Mouse (Mus musculus) spleen, postnatal 36 days (tissue): ENCODE data around the gene Nin.

ENCODE experiments used
- DNase-seq, 2 experiments: peaks; one replicate each; pipeline ENCODE4 v3.0.0; 2022; ENCODE audit warnings: low spot score in 2 of 2, mixed read lengths in 1 of 2

The Nin gene

GRCm38 (mm10) chr12:70015936-70016335, 97.6 kb downstream of the Nin start:
- no peak for DNase-seq

- no peak for DNase-seq
Measured at GRCm38 (mm10) chr12:70011681-70012080, 101.8 kb downstream of the Nin start.

DNA sequence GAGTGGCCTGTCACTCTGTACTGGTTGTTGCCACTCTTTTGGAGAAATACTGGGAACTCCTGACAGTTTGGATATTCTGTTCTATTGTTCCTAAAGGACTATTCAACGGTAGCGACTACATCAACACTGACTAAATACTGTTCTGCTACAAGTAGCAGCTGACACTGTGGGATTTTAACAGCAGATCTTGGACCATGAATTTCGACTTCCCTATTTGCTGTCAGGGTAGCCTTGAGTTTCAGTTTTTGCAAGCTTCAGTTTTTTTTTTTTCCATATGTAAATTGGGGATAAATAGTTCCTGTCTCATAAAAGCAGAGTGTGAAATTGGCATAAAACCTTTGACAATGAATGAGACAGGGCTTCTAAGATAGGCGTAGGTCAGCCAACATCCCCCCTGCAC, 103.2 kb downstream of the Nin start:
- no peak for DNase-seq

DNA sequence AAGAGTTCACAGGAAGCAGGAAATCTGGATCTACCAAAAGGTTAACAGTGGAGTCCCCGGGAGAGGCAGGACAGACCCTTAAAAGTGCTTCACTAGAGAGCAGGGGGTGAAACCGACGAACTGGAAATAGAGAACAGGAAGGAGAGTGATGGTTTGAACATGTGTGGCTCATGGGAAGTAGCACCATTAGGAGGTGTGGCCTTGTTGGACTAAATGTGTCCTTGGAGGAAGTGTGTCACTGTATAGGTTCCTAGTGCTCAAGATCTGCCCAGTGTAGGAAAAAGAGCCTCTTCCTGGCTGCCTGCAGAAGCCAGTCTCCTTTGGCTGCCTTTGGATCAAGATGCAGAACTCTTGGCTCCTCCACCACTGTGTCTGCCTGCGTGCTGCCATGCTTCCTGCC, 108.4 kb downstream of the Nin start:
- no peak for DNase-seq

- DNase-seq = no peak
Measured at GRCm38 (mm10) chr12:69998186-69998983, 115.1 kb downstream of the Nin start.

DNA sequence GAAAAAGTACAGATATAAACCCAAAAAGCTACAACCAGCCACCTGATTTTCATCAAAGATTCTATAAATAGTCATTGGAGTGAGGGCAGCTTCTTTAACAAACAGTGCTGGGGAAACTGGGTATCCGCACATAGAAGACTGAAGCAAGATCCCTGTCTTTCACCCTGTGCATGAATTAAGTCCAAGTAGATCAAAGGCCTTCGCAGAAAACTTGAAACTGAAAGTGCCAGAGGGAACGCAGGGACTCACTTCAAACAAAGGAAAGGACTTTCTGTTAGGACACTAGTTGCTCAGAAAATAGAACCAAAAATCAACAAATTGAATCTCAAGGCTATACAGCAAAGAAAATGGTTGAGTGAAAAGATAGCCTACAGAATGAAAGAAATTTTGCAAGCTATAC, 118.1 kb downstream of the Nin start:
- no peak for DNase-seq

DNA sequence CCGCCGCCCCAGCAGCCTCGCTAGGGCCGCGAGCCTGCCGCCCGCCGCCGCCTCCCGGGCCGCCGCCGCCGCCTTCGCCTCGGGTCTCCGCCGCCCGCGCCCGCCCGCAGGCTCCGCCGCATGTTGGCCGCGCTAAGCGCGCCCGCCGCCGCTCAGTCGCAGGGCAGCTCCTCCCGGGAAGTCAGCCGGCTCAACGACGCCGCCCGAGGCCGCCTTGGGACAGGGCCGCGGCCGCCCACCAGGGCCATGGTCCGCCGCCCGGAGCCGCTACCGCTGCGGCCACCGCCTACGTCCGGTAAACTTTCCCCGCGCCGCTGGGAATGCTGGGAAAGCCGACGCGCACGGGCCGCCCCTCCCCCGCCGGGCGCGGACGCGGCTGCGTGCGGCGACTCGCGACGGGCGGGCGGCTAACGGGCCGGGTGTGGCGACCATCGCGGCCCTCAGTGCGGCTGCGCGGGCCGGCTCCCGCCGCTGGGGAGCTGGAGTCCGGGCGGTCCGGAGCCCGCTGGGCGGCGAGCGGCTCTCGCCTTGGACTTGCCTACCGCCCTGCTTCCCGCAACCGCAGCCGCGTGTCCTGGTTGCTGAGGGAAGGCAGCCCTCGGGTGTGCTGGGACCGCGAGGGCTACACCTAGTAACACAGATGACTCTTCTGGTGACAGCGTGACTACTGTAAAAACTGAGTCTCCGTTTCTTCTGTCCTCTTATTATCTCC, 126.6 kb downstream of the Nin start, which contains the start of gene Sav1:
Gene Sav1 (minus strand): TSS at position 217 of the 712 bp plus-strand sequence.
- DNase-seq = peak; percentile 84 to 87

GRCm38 (mm10) chr12:69986241-69986762, 127.2 kb downstream of the Nin start:
- peak; percentile 14 to 25 for DNase-seq

DNA sequence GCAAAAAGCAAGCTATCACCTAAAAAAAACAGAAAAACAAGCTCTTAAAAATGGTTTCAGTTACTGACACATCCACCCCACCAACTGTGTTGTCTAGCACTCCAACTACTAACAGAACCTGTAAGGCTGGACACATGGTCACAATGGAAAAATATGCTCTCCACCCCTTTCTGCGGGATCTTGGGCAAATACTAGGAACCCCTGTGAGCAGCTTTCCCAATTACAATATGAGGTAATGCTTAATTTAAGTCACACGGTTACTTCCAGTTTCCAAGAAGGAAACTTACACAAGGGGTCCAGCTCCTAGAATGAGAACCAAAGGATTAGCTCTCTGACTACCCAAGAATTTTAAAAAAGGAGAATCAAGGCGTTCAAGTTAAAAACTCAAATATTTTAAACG, 128.0 kb downstream of the Nin start:
- DNase-seq = no peak

DNA sequence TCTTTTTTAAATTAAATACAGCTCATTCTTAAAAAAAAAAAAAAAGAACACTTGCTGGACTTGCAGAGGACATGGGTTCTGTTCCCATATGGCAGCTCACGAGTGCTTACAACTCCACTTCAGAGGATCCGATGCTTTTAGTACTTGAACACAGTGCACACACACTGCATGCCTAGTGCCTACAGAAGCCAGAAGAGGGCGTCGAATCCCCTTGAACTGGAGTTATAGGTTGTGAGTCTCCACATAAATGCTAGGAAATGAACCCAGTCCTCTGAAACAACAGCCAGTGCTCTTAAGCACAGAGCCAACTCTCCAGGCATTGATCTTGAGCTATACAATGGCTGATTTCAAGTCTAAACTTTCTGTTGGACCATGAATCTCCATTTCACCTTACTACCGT, 130.6 kb downstream of the Nin start:
- peak in 1 of 2 experiments; percentile 24 for DNase-seq

GRCm38 (mm10) chr12:69977376-69977998, 136.0 kb downstream of the Nin start:
- DNase-seq = no peak

DNA sequence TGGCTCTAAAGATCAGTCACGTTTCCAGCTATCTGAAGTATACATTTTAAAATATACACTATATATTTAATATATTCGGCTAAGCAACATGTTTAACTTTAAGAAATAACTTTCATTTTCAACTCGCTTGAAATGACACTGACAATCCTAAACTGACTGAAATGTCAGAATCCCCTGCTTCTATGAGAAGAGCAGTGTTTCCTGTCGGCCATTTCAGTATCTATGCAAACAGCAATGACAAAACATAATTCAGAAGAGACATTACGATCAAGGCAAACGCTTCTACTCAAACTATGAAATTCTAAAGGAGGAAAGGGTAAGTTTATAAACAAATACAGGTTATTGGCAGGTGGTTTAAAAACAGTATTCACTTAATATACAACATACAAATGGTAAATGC, 136.8 kb downstream of the Nin start:
- DNase-seq = no peak

DNA sequence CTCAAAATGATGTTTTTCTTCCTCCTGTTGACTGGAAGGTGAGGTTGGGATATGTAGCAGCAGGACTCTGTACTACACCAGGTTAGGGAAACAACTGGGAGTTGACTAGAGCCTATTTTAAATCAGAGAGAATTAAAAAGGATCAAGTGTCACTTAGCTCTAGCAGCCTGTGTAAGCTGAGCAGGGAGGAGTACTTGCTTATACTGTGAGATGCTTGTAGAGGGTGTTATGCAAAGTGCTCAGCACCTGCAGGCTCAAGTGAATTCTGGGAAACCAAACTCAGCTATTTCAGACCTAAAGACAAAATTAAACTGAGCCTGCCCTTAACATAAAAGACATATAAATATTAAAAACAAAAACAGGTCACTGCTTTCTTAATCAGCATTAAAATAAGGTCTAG, 139.9 kb downstream of the Nin start:
- no peak for DNase-seq

GRCm38 (mm10) chr12:69968154-69968553, 145.4 kb downstream of the Nin start:
- DNase-seq = no peak

DNA sequence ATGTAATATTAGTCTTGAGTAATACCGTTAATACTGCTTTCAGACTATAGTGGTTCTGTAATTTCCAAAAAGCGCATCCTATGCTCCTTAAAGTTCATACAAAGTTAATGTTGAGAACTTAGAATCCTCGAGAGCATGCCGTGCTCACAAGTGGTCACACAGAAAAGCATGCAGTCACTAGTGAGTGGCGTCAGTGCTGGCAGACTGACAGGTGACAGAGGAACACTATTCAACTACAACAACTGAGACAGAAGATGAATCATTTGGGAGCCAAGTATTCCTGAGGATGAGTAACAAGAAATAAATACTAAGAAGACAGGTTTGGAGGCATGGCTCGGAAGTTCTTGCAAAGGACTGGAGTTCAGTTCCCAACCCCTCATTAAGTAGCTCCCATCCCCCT, 146.4 kb downstream of the Nin start:
- DNase-seq = no peak

DNA sequence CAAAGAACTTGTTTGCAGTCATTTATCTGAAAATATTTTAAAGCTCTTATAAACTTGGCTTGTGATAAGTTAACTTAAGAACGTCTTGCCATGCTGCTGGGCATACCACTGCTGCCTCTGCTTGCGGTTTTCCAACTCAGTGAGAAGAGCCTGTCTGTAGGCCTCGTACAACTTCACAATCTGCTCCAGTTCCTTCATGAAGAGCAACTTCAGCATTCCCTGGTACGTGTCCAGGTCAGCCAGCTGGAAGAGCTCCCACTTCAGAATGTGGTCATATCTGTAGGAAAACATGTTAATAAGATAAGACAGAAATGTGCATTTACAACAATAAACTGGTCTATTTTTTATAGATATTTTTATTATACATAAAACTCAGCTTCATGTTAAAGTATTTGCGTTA, 147.4 kb downstream of the Nin start:
- DNase-seq = no peak

- no peak for DNase-seq
Measured at GRCm38 (mm10) chr12:69965644-69966043, 147.9 kb downstream of the Nin start.

DNA sequence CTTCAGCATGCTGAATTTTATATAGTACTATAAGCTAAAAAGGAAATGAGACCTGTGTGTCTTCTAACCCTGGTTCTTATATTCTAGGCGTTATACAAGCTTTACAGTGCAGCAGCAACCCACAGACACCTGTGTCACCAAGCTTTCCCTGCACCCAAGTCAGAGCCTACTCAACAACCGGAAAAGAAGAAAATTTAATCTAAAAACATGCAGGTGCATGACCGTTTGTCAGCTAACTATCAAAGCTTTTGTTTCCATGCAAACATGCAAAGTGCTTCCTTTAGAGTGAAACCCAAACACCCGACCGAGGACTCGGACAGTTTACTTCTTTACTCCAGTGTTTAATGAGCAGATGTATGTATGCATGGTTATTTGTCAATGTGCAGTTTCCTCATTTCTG, 150.4 kb downstream of the Nin start:
- no peak for DNase-seq

DNA sequence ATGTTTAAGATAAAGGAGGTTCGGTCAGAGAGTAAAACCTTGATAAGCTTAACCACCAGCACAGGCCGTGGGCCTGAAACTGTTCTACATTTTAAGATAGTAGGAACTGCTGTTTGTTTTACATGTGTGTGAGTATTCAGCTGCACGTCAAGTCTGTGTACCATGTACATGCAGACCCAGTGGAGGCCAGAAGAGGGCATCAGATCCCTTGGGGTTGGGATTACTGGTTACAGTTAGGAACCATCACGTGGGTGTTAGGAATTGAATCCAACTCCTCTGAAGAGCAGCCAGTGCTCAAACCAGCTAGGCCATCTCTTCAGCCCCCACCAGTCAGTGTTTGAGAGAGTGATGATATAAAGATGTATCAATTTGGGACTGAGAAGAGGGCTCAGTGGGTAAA, 151.0 kb downstream of the Nin start:
- peak; percentile 43 to 55 for DNase-seq
